Mouse (Mus musculus): ENCODE data around the gene Vmn1r60.
"Not testable (repeated sequence)": the region's sequence is repeated elsewhere in the genome, so short reads cannot be mapped to it uniquely, and the experiment has no call there.

Gene Vmn1r60

GRCm38 (mm10) chr7:5547217-5547616 is at the start of gene Vmn1r60:
Gene Vmn1r60, minus strand, starts transcription at chr7:5547317.
- DNase-seq: not testable (repeated sequence)

GRCm38 (mm10) chr7:5540770-5541436 is 6.2 kb downstream of the Vmn1r60 start:
- DNase-seq: not testable (repeated sequence)

- DNase-seq: not testable (repeated sequence)
These were observed 53.3 kb downstream of the Vmn1r60 start, which contains the start of gene Vmn2r28 for GRCm38 (mm10) chr7:5493856-5494255. Gene Vmn2r28, minus strand, starts transcription at chr7:5493956.
